Mouse (Mus musculus) limb, embryonic 14.5 days (tissue): Measurements from ENCODE around the gene Nlrp3. TPM values are rescaled to one million over a fixed set of nuclear protein-coding genes. Genes with fewer than 3 reads are reported as not detected.

ENCODE experiments used
- ATAC-seq: fragments of 200-750 bp; cut with Nextera tagmentation; 2 replicates; pipeline ENCODE4 v1.8.0; 2017; ENCODE audit warnings: low read depth, moderate number of reproducible peaks, moderate TSS enrichment; ENCODE audit not compliant: low FRiP score
- DNase-seq: peaks from one replicate; pipeline ENCODE4 v3.0.0-alpha.2; 2015; ENCODE audit warnings: low spot score
- H3K27ac ChIP-seq: fragments of 300-500 bp; sonication (generic); replicated peaks from 2 replicates; pipeline ENCODE4 v1.5.1; 2014; ENCODE audit warnings: low read depth, mild to moderate bottlenecking, low read length, moderate library complexity, mixed read lengths
- H3K27me3 ChIP-seq: fragments of 300-500 bp; sonication (generic); 2 replicates; pipeline ENCODE4 v1.6.1; 2014; ENCODE audit warnings: low read length, mixed read lengths; ENCODE audit not compliant: control insufficient read depth, insufficient read depth
- H3K36me3 ChIP-seq: fragments of 300-500 bp; sonication (generic); 2 replicates; pipeline ENCODE4 v1.6.1; 2014; ENCODE audit warnings: mild to moderate bottlenecking, low read length, moderate library complexity, mixed read lengths; ENCODE audit not compliant: control insufficient read depth, insufficient read depth
- H3K4me1 ChIP-seq: fragments of 300-500 bp; sonication (generic); 2 replicates; pipeline ENCODE4 v1.6.1; 2014; ENCODE audit warnings: antibody characterized with exemption, low read length, mixed read lengths; ENCODE audit not compliant: control insufficient read depth, insufficient read depth
- H3K4me2 ChIP-seq: fragments of 300-500 bp; sonication (generic); replicated peaks from 2 replicates; pipeline ENCODE4 v1.6.1; 2014; ENCODE audit warnings: low read depth, mild to moderate bottlenecking, low read length, moderate library complexity; ENCODE audit not compliant: severe bottlenecking
- H3K4me3 ChIP-seq: fragments of 300-500 bp; sonication (generic); replicated peaks from 2 replicates; pipeline ENCODE4 v1.5.1; 2014; ENCODE audit warnings: low read length
- H3K9ac ChIP-seq: fragments of 300-500 bp; sonication (generic); 2 replicates; pipeline ENCODE4 v1.6.1; 2014; ENCODE audit warnings: mild to moderate bottlenecking, low read depth, low read length, moderate library complexity; ENCODE audit not compliant: severe bottlenecking
- H3K9me3 ChIP-seq: fragments of 300-500 bp; sonication (generic); 2 replicates; pipeline ENCODE4 v1.6.1; 2016; ENCODE audit warnings: low read length; ENCODE audit not compliant: control insufficient read depth
- POLR2A ChIP-seq: fragments of 200-500 bp; IDR thresholded peaks from 2 replicates; pipeline ENCODE4 v1.8.0; 2012; ENCODE audit warnings: inconsistent platforms, mild to moderate bottlenecking, moderate library complexity, borderline replicate concordance; ENCODE audit not compliant: insufficient read depth, insufficient read length; ENCODE audit errors: extremely low read depth
- WGBS: fragments of 180-500 bp; shearing (Covaris S2); extraction: QIAGEN DNeasy Blood & Tissue Kit; methylation state at CpG from one replicate; pipeline ENCODE4 v1.1.7; 2014; 5-methylcytosine and 5-hydroxymethylcytosine counted together
- polyA plus RNA-seq, 2 experiments: library from polyadenylated mRNA; depleted of rRNA in 1 of 2; stranded (reverse) in 1 of 2; unstranded in 1 of 2; fragments of >200 nt; fragmentation: Nextera tagmentation in 1 of 2; extraction: Ambion mirVana in 1 of 2; gene quantifications; 2 replicates each; pipeline versions ENCODE4 v1.2.1 to v1.2.3; 2012 to 2014

Gene Nlrp3
- polyA plus RNA-seq, 2 experiments: 0.48 to 0.57 TPM

- H3K4me1 ChIP-seq: peaks cover 3% of the 10 kb centered on the region; the same call in 1 of the 2 replicates
- ATAC-seq: no peak
- no peak overlapping the region for H3K9ac ChIP-seq
- no peak for TF ChIP-seq POLR2A
- H3K27me3 ChIP-seq: no peaks in the 10 kb centered on the region
- H3K36me3 ChIP-seq: no peaks in the 10 kb centered on the region
- H3K27ac ChIP-seq: no peak overlapping the region
- H3K9me3 ChIP-seq: no peaks in the 10 kb centered on the region
- no peak overlapping the region for H3K4me3 ChIP-seq
- H3K4me2 ChIP-seq: no peak overlapping the region
- no peak for DNase-seq
- 83% methylated on average over 3 of the region's 3 CpGs for WGBS
Observed at GRCm38 (mm10) chr11:59543376-59543775, 2.0 kb downstream of the Nlrp3 start.

- no peaks in the 10 kb centered on the region for H3K9me3 ChIP-seq
- no peaks in the 10 kb centered on the region for H3K27me3 ChIP-seq
- no peak overlapping the region for H3K9ac ChIP-seq
- no peak for TF ChIP-seq POLR2A
- no peak for DNase-seq
- no peak for ATAC-seq
- H3K4me1 ChIP-seq: no peaks in the 10 kb centered on the region
- H3K4me2 ChIP-seq: no peak overlapping the region
- no peak overlapping the region for H3K27ac ChIP-seq
- H3K36me3 ChIP-seq: no peaks in the 10 kb centered on the region
- no peak overlapping the region for H3K4me3 ChIP-seq
- WGBS: 86% methylated on average over 9 of the region's 9 CpGs
Observed at GRCm38 (mm10) chr11:59544005-59544404, 2.6 kb downstream of the Nlrp3 start.

GRCm38 (mm10) chr11:59554127-59554526 lies 12.8 kb downstream of the Nlrp3 start:
- TF ChIP-seq POLR2A: no peak
- 92% methylated on average over 11 of the region's 11 CpGs for WGBS
- Histone ChIP-seq H3K4me2 (no peak overlapping the region), H3K4me3 (no peak overlapping the region), H3K36me3 (no peaks in the 10 kb centered on the region), H3K9me3 (no peaks in the 10 kb centered on the region), H3K27me3 (no peaks in the 10 kb centered on the region), H3K4me1 (no peaks in the 10 kb centered on the region), H3K9ac (no peak overlapping the region), H3K27ac (no peak overlapping the region)
- DNase-seq (no peak), ATAC-seq (no peak)

- no peak for TF ChIP-seq POLR2A
- no peak overlapping the region for H3K9ac ChIP-seq
- no peak overlapping the region for H3K4me3 ChIP-seq
- no peaks in the 10 kb centered on the region for H3K9me3 ChIP-seq
- no peak for ATAC-seq
- WGBS: 81% methylated on average over 8 of the region's 8 CpGs
- no peaks in the 10 kb centered on the region for H3K27me3 ChIP-seq
- no peak overlapping the region for H3K4me2 ChIP-seq
- H3K4me1 ChIP-seq: no peaks in the 10 kb centered on the region
- no peak for DNase-seq
- no peaks in the 10 kb centered on the region for H3K36me3 ChIP-seq
- H3K27ac ChIP-seq: no peak overlapping the region
Observed at GRCm38 (mm10) chr11:59554535-59554934, 13.2 kb downstream of the Nlrp3 start.

GRCm38 (mm10) chr11:59560906-59561305 lies 19.5 kb downstream of the Nlrp3 start:
- DNase-seq (no peak), ATAC-seq (no peak)
- no peak for TF ChIP-seq POLR2A
- Histone ChIP-seq H3K4me2 (no peak overlapping the region), H3K4me1 (no peaks in the 10 kb centered on the region), H3K9ac (no peak overlapping the region), H3K27ac (no peak overlapping the region), H3K4me3 (no peak overlapping the region), H3K36me3 (no peaks in the 10 kb centered on the region), H3K27me3 (no peaks in the 10 kb centered on the region), H3K9me3 (no peaks in the 10 kb centered on the region)
- 58% methylated on average over 3 of the region's 3 CpGs for WGBS

DNA sequence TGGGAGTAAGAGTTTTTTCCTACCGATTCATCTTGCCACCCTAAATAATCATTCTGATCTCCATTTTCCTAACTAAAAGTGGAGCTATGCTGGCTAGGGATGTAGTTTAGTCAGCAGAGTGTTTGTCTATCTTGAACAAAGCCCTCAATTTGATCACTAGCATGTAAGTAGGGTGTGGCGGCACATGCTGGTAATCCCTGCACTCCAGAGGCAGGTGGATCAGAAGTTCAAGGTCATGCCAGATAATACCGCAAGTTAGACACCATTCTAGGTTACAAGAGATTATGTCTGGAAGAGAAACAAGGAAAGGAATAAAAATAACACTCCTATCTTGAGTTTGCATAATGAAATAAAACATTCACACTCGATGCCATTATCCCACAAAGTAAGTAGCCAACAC lies 21.0 kb downstream of the Nlrp3 start:
- no peak for TF ChIP-seq POLR2A
- H3K4me1 ChIP-seq: no peaks in the 10 kb centered on the region
- no peak overlapping the region for H3K9ac ChIP-seq
- H3K27ac ChIP-seq: no peak overlapping the region
- no peak overlapping the region for H3K4me3 ChIP-seq
- H3K36me3 ChIP-seq: no peaks in the 10 kb centered on the region
- no peak overlapping the region for H3K4me2 ChIP-seq
- no peaks in the 10 kb centered on the region for H3K27me3 ChIP-seq
- no peak for ATAC-seq
- DNase-seq: no peak
- no peaks in the 10 kb centered on the region for H3K9me3 ChIP-seq
- WGBS: 93% methylated on average over 4 of the region's 4 CpGs
